Mouse (Mus musculus) heart, adult 8-10 months (tissue): ENCODE measurements around the gene Gm37240. TPM values are rescaled to one million over a fixed set of nuclear protein-coding genes. Genes with fewer than 3 reads are reported as not detected.

Experiments used
- DNase-seq: peaks from one replicate; pipeline ENCODE4 v3.0.0; 2022; ENCODE audit warnings: low spot score
- total RNA-seq, 4 experiments: library from RNA; stranded (reverse); gene quantifications; 2 replicates each; pipeline ENCODE4 v1.2.4; 2022

Gm37240 gene
- total RNA-seq, 4 experiments from 2014 or later, result 36.8 to 49.5 (median 39.2) TPM

DNA sequence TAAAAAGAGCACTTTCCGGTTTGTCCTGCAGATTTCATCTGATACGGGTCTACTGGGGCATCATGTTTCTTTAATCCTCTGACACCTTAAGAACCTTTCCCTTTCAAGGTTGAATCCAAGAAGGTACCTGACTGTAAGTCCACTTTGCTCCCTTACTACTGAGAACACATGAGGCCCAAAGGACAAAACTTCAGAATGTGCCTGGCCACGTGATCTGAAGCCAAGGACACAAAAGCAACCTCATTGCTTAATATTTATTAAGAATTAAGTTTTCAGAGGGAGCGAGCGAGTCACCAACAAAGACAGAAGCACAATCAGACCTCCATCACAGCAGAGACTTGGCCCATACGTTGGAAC, 1112.3 kb downstream of the Gm37240 start:
- DNase-seq, result no peak

DNA sequence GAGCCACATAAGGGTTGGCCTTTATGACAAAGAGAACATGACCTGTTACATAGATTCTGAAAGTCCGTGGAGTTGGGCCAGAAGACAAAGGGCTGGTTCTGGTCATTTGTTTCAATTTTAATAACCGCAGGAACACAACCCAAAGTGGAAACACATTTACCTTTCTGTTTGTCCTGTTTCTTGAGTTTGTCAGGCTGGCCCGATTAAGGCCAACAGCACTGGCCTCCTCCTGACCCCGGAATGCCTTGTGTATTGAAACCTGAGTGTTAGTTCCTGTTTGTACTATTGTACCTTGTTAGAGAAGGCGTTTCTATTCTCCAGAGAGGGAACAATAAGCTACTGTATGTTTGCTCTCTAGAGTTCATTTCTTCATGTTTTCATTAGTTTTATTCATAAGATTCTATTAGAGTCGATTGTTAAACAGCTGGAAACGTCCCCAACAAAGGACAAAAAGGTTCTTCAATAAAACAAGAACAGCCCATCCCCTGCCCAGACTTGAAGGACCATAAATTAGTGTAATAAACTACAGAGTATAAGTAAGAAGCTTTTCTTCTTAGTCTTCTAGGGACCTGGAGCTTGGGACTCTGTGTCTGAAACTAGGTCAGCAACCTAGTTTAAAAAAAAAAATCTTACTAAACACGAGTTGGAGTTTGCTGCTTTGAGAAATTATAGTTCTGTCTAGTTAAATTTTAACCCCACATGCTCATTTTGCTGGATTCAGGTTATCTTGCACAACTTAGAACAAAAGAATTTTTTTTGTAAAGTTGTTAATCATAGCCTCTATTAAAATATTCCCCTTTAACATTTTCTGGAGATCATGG, 1112.9 kb downstream of the Gm37240 start:
- no peak for DNase-seq

DNA sequence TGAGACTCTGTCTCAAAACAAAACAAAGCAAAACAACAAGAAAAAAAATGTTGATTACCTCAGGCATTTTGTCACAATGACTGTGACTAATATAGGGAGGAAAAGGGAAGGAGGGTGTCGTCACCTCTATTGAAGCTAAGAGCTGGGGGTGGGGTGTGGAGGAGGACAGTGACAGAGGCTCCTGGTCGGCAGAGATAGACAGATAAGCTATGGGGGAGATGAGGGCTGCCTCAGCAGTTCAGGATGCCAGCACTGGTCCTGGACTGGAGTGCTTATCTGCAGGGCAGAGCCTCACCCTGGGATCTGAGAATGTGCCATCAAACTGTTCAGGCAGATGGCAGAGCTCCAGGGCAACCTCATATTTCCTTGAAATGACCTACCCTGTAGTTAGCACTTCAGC, 1115.3 kb downstream of the Gm37240 start:
- no peak for DNase-seq

GRCm38 (mm10) chr3:84770518-84770917, 1116.8 kb downstream of the Gm37240 start:
- DNase-seq, result no peak

DNA sequence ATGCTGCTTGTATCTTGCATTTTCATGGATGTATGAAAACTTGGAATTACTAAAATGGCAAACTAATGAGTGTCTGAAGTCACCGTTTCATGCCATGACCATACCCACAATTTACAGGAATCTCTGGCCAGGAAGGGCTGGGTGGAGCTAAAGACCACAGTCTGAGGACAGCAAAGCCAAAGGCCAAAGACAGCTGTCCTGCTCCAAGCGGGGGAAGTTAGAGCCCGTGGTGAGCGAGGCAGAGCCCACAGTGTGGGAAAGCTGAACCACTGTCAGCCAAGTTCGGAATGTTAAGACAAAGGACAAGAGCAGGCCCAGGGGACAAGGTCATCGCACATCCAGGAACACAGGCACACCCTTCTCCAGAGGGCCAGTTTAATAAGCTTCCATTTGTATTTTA, 1117.9 kb downstream of the Gm37240 start:
- DNase-seq, result no peak

DNA sequence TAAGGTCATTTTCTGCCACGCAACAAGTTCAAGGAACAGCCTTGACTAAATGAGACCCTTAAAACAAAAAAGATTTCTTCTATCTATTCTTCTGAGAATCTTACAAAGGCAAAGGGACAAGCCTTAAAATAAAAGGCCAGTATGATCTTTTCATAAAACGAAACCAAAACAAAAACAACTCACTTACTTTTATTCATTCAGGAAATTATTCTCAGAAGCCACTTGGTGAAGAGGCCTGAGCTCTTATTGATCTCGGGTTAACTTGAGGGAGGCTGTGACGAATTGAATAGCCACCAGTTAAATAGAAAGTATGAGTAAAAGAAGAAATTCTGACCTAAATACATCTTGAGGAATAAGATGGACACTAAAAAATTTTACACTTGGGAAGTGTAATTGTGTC, 1118.4 kb downstream of the Gm37240 start:
- DNase-seq, result no peak

- no peak for DNase-seq
Measured at GRCm38 (mm10) chr3:84753816-84754215, 1133.5 kb downstream of the Gm37240 start.

DNA sequence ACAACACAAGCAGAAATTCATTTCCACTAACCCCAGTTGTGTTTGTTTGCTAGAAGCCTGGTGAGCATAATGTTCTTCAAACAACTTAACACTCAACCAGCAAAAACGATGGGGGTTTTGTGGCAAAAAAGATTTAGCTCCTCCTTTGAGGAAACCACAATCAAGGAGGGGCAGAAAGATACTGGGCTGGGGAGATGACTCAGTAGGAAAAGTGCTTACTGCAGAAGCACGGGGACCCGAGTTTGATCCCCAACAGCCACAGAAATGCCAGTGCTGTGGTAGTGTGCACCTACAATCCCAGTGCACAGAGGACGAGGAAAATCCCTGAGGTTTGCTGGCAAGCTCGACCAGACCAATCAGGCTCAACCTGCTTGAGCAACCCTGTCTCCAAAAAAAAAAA, 1138.1 kb downstream of the Gm37240 start:
- DNase-seq, result no peak

- no peak for DNase-seq
Measured at GRCm38 (mm10) chr3:84748139-84748538, 1139.2 kb downstream of the Gm37240 start.

DNA sequence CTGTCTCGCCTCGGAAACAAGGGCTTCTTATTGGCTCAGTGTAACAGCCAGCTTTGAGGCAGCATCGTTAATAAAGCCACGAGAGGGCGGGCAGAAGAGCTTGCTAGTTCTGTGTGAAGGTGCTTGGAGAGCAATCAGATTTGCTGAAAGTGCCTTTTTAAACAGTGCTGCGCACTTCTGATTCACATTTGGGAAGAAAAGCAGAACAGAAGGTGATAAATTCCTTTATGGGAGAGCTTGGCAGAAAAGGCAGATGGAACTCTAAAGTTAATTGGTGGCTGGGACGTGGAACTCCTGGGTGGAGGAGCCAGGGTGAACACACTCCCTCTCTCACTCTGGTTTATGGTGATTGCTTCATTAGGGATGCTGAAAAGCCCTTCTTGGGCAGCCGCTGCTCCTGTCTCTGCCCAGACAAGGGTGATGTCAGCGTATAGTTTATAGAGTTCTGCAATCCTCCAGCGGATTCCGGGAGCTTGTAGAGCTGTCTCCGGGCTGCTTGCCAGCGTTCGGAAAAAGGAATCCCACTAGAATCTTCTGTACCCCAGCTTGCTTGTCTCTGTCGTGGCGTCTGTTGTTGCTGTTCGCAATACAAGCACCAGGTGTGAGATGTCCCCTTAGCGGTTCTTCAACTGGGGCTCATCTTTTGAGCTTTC, 1141.7 kb downstream of the Gm37240 start:
- DNase-seq, result peak; percentile 33

GRCm38 (mm10) chr3:84744707-84745106, 1142.6 kb downstream of the Gm37240 start:
- peak; percentile 29 for DNase-seq

DNA sequence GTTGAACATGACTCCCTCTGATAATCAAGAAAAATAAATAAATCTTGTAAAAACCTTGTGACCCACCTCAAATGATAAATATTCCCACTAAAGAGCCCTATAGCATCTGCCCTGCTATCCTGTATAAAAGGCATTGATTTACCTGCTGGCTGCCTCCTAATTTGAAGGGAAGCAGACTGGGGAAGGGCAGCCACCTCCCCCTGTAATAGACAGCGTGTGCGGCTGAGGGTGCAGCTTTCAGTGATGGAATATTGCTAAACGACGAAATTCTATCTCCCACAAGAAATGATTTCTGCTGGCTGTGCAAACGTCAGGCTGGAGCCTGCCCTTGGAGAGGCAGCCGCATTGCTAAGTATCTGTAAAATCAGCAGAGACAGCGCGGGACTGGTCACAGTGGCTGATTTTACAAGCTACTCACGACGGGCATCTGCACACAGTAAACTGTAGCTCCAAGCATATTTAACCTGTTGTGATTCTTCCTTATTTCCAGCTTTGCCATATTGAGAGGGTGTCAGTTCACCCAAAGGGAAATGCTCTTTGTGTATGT, 1147.2 kb downstream of the Gm37240 start:
- DNase-seq, result no peak

DNA sequence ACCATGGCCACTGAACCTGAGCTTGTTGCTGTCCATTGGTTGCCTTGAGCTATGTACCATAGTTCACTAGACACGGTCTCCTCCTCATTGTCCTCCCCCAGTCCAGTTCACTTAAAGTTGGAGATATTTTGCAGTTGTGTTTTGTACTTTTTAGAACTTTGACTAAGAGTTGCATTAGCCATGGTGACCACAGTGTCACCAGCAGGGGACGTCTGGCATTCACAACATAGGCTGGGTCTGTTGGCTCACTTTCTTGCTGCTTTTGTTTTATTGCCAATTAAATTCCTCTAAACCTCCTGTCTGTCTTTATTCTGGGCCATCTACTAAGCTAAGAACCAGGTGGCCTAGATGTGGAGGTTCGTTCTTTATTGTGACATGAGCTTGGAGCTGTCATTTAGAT, 1150.2 kb downstream of the Gm37240 start:
- DNase-seq, result no peak

- no peak for DNase-seq
Measured at GRCm38 (mm10) chr3:84735716-84736115, 1151.6 kb downstream of the Gm37240 start.

- DNase-seq, result no peak
Measured at GRCm38 (mm10) chr3:84732516-84732915, 1154.8 kb downstream of the Gm37240 start.

GRCm38 (mm10) chr3:84732016-84732502, 1155.3 kb downstream of the Gm37240 start:
- DNase-seq, result no peak

GRCm38 (mm10) chr3:84731403-84732015, 1155.8 kb downstream of the Gm37240 start:
- no peak for DNase-seq

DNA sequence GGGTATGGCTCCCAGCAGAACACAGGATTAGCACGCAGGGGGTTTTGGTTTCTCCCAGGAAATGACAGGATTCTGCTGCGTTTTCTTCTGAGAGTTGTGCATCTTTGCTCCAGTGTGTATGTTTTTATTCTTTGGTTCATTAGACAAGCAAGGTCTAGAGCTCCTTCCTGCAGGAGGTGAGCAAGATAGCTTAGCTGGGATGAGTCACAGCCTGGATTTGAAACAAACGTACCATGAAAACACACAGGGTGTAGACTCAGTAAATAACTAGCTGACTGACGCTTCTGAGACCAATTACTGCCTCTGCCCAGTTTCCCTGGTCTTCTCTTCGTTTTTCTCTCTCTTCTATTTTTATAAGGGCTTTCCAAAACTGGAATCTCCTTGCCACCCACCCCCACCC, 1156.3 kb downstream of the Gm37240 start:
- DNase-seq, result no peak

DNA sequence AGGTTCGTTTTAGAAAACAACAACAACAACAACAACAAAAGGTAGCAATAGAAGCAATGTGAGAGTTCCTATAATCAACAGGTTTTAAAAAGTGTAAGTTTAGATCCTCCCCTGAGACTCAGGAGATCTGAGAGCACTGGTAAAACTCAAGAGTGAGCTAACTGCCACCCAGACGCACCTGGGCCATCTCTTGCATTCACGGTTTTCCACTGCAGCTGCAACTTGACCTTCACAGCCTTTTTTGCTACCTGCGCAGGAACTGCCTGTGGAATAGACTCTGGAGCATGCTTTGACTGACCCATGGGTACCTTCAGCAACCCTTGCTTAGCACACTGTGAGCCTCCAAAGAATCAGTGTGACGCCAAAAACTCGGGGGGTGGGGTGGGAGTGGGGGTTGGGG, 1157.5 kb downstream of the Gm37240 start:
- DNase-seq, result no peak

DNA sequence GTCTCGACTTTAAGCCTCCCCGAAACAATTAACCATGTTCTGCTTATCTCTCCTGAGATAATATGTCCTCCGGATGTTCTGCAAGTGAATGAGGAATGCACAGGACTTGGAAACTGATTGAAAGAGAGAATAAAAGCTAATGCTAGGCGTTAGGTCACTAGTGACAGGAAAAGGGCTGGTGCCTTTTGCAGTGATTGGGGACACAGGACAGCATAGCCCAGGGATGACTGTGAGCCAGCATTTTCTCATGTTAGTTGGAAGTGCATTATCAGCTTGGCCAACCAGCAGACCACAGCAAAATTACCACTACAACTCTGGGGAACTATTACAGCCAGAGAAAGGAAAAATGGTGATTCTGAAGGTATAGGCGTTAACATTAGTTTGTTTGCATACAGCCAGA, 1163.3 kb downstream of the Gm37240 start:
- no peak for DNase-seq

DNA sequence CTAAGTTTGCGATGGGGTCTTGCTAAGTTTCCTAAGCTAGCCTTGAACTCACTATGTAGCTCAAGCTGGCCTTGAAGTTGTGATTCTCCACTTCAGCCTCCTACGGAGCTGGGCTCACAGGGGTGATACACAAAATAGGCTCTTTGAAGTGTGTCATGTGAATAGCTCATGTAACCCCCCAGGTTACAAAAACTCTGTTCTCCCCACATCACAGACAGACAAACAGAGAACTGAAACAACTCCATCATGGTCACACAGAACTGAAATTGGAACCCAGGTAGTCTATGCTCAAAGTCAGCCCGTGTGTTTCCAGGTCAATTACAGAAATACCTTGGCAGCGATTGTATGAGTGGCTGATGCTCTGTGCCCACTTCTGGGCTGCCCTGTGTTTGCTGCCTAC, 1164.6 kb downstream of the Gm37240 start:
- no peak for DNase-seq

- DNase-seq, result peak; percentile 40
Measured at GRCm38 (mm10) chr3:84715073-84715768, 1172.1 kb downstream of the Gm37240 start.
